Mouse (Mus musculus) embryonic facial prominence, embryonic 13.5 days (tissue): Measurements from ENCODE around the gene Gm5891. TPM values are rescaled to one million over a fixed set of nuclear protein-coding genes. Genes with fewer than 3 reads are reported as not detected.
"Not testable (repeated sequence)": the region's sequence is repeated elsewhere in the genome, so short reads cannot be mapped to it uniquely, and the experiment has no call there.

Experiments
- ATAC-seq: fragments of 200-750 bp; cut with Nextera tagmentation; 2 replicates; pipeline ENCODE4 v1.8.0; 2017; ENCODE audit warnings: low read depth; ENCODE audit not compliant: insufficient number of reproducible peaks, insufficient read depth, low FRiP score, low TSS enrichment
- H3K27ac ChIP-seq: fragments of 300-500 bp; sonication (generic); 2 replicates; pipeline ENCODE4 v1.5.1; 2015; ENCODE audit warnings: moderate library complexity, mild to moderate bottlenecking, inconsistent platforms
- H3K27me3 ChIP-seq: fragments of 300-500 bp; sonication (generic); 2 replicates; pipeline ENCODE4 v1.6.1; 2015; ENCODE audit warnings: mild to moderate bottlenecking, inconsistent platforms
- H3K36me3 ChIP-seq: fragments of 300-500 bp; sonication (generic); 2 replicates; pipeline ENCODE4 v1.6.1; 2015; ENCODE audit warnings: mild to moderate bottlenecking, inconsistent platforms
- H3K4me1 ChIP-seq: fragments of 300-500 bp; sonication (generic); 2 replicates; pipeline ENCODE4 v1.6.1; 2015; ENCODE audit warnings: inconsistent platforms
- H3K4me2 ChIP-seq: fragments of 300-500 bp; sonication (generic); 2 replicates; pipeline ENCODE4 v1.6.1; 2015; ENCODE audit warnings: moderate library complexity, mild to moderate bottlenecking, inconsistent platforms
- H3K4me3 ChIP-seq: fragments of 300-500 bp; sonication (generic); 2 replicates; pipeline ENCODE4 v1.5.1; 2015; ENCODE audit warnings: mild to moderate bottlenecking, inconsistent platforms
- H3K9ac ChIP-seq: fragments of 300-500 bp; sonication (generic); 2 replicates; pipeline ENCODE4 v1.6.1; 2015; ENCODE audit warnings: mild to moderate bottlenecking, inconsistent platforms
- H3K9me3 ChIP-seq: fragments of 300-500 bp; sonication (generic); 2 replicates; pipeline ENCODE4 v1.6.1; 2016; ENCODE audit warnings: inconsistent platforms
- WGBS: fragments of 180-500 bp; shearing (Covaris S2); methylation state at CpG from one replicate; pipeline ENCODE4 v1.1.7; 2015; ENCODE audit warnings: mixed read lengths; 5-methylcytosine and 5-hydroxymethylcytosine counted together
- polyA plus RNA-seq: library from polyadenylated mRNA; unstranded; fragments of >200 nt; fragmentation: Nextera tagmentation; extraction: Ambion mirVana; gene quantifications from 2 replicates; pipeline ENCODE4 v1.2.1, GENCODE M21; 2015

The Gm5891 gene
- not detected in 2 replicates for polyA plus RNA-seq

GRCm38 (mm10) chr7:21921191-21921590 is at the start of gene Gm5891:
Gm5891 (minus strand) TSS chr7:21921291.
- ATAC-seq, H3K4me1 ChIP-seq, H3K9ac ChIP-seq, H3K36me3 ChIP-seq, H3K9me3 ChIP-seq, H3K4me2 ChIP-seq, H3K4me3 ChIP-seq, H3K27me3 ChIP-seq, H3K27ac ChIP-seq: not testable (repeated sequence)
- WGBS: no CpG with 5 or more reads among the region's 1 CpGs

Other genes with a start within 250 kb of the Gm5891 start
- not detected in 2 replicates for gene Gm4175, start 159.8 kb downstream of the Gm5891 start, polyA plus RNA-seq
- not detected in 2 replicates for gene Gm4177, start 124.6 kb downstream of the Gm5891 start, polyA plus RNA-seq
- gene Vmn1r135, start 88.9 kb downstream of the Gm5891 start, polyA plus RNA-seq: not detected in 2 replicates
- not detected in 2 replicates for gene Gm5725, start 77.0 kb downstream of the Gm5891 start, polyA plus RNA-seq
- gene Vmn1r137, start 73.3 kb upstream of the Gm5891 start, polyA plus RNA-seq: not detected in 2 replicates
- gene Vmn1r138, start 107.6 kb upstream of the Gm5891 start, polyA plus RNA-seq: not detected in 2 replicates
- gene Gm6176, start 135.0 kb upstream of the Gm5891 start, polyA plus RNA-seq: not detected in 2 replicates
- gene Vmn1r139, start 147.8 kb upstream of the Gm5891 start, polyA plus RNA-seq: not detected in 2 replicates
- not detected in 2 replicates for gene Gm16451, start 197.0 kb upstream of the Gm5891 start, polyA plus RNA-seq
- not detected in 2 replicates for gene Gm10666, start 213.4 kb upstream of the Gm5891 start, polyA plus RNA-seq
- gene Vmn1r142, start 242.7 kb upstream of the Gm5891 start, polyA plus RNA-seq: not detected in 2 replicates